Mouse (Mus musculus) adrenal gland (tissue): ENCODE results near the gene Cldn19.

Experiments used
- intact Hi-C: fragments of 180-260 bp; cut with DNase I; formaldehyde crosslinking; loops from one replicate; pipeline ENCODE4 v1.15.1; 2025

The Cldn19 gene

GRCm38 (mm10) chr4:119295134-119295453, 39.9 kb downstream of the Cldn19 start:
- intact Hi-C loops: no loop called here

- intact Hi-C loops: no loop called here
Measured at GRCm38 (mm10) chr4:119297361-119297760, 42.1 kb downstream of the Cldn19 start.

- intact Hi-C loops: no loop called here
Measured at GRCm38 (mm10) chr4:119300761-119301160, 45.5 kb downstream of the Cldn19 start.

- intact Hi-C loops: no loop called here
Measured at GRCm38 (mm10) chr4:119301777-119302176, 46.6 kb downstream of the Cldn19 start.

- intact Hi-C loops: no loop called here
Measured at GRCm38 (mm10) chr4:119303291-119303690, 48.1 kb downstream of the Cldn19 start.

- intact Hi-C loops: no loop called here
Measured at GRCm38 (mm10) chr4:119305418-119305817, 50.2 kb downstream of the Cldn19 start.
